Mouse (Mus musculus): ENCODE results near the gene Thsd4.

DNA sequence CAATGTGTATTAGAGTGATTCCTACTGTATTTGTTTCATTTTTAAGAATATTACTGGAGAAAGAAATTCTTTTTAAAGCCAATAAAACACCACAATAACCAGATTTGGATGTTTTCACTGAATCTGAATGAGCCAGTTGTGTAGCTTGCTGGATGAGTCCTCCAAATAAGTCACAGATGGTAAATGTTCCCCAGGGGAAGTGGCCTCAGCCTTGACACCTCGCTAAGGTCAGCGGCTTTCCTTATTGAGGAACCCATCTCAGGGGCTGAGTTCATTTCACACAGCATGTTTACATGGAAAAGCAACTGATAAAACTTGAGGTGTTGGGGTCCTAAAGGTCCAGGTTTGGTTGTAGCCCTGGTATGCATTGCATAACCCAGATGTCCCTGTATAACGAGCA, 337.8 kb downstream of the Thsd4 start:
- TF ChIP-seq EP300 (IDR thresholded peaks at IDR 0.05) (no peak), CTCF (IDR thresholded peaks at IDR 0.05) (no peak)
